Mouse (Mus musculus): ENCODE results near the gene Ccr3.
A peak's percentile ranks its signal among the peaks of the same experiment; 100 is the strongest.
"Not testable (repeated sequence)": the region's sequence is repeated elsewhere in the genome, so short reads cannot be mapped to it uniquely, and the experiment has no call there.

Gene Ccr3

GRCm38 (mm10) chr9:124021672-124022071, at the start of gene Ccr3:
Ccr3 (plus strand) TSS chr9:124021972.
- no peak for DNase-seq (ENCODE audit: low spot score in 2 of 2)

- DNase-seq (ENCODE audit: low spot score in 2 of 2): no peak
Measured at GRCm38 (mm10) chr9:123975630-123976029, 46.1 kb upstream of the Ccr3 start.

DNA sequence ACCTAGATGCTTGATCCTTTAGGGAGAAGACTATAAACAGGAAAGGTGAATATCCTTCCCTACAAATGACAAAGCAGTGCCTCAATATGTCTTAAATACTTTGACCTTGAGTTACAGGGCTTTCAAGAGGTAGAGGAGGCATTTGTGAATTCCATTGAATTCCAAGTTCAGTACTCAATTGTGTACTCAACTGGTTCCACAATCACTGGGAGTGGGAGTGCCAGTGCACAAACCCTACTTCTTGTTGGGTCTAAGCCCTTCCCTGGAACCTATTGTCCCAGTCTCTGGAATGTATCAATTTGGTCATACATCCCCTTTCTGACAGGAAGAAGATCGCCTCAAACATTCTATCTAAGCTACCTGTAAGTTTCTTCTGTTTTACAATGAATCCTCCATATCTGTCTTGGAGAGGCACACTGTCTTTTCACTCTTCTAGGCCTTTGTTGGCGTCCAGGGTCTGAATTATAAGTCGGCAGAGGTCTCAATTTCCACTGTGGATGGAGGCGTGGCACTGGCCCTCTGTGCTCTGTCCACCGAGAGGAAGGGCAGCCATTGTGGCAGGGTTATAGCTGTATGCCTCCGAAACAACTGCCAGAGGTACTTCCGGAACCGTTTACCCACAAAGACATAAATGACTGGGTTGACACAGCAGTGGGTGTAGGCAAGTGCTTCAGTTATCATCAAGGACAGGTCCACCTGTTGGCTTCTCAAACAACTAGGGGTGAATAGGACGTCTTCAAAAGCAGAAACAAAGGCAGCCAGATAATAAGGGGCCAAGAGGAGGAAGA, 44.7 kb upstream of the Ccr3 start:
- DNase-seq (ENCODE audit: low spot score in 2 of 2): peak in 1 of 2 experiments; percentile 54

- no peak for DNase-seq (ENCODE audit: low spot score in 2 of 2)
Measured at GRCm38 (mm10) chr9:123978308-123978707, 43.5 kb upstream of the Ccr3 start, which contains the start of gene Ccr1l1. Ccr1l1 (minus strand) TSS chr9:123978408.

DNA sequence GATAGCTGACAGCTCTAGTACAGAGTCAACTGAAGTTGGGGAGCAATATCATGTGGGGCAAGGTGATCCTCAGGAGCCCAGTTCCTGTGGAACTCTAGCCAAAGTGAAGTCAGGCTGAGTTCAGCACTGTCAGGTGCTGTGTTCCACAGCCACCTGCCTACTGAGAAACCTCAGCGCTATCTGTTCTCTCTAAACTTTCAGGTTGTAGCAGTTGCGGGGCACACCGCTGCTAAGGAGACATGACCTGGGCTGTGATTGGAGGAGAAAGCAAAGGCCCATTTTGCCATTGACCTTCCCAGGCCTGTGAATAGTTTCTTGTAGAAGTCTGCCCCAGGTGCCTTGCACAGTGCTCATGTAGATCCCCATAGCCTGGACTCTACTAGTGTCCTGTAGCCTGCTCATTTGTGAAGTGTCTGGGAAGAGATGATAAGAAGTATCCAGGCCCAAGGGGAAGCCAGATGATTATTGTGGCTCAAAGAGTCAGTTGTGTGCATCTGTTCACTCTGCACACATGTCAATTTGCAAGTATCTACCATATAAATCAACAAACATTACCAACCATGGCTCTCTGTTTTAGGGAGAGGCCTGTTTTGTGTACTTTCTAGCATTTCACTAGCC, 40.8 kb upstream of the Ccr3 start:
- DNase-seq (ENCODE audit: low spot score in 2 of 2): not testable (repeated sequence)

GRCm38 (mm10) chr9:123981909-123982308, 39.9 kb upstream of the Ccr3 start:
- DNase-seq (ENCODE audit: low spot score in 2 of 2): no peak

DNA sequence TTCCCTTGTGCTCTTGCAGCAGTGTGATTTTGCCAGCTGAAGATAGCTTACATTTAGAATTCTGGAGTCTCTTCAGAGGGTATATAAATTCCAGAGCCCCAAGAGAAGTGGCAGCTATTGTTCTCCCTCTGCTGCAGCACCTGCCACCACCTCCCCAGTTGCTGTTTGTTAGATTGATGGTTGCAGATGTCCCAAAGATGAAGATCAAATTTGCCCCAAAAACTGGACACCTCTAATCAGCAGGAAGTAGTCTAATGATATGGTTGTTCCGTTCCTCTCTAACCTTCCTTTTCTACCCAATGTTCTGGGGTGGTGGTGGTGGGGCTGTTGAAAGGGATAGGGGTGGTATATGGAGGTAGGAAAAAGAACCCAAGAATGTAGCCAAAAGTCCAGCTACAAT, 39.1 kb upstream of the Ccr3 start:
- DNase-seq (ENCODE audit: low spot score in 2 of 2): no peak

DNA sequence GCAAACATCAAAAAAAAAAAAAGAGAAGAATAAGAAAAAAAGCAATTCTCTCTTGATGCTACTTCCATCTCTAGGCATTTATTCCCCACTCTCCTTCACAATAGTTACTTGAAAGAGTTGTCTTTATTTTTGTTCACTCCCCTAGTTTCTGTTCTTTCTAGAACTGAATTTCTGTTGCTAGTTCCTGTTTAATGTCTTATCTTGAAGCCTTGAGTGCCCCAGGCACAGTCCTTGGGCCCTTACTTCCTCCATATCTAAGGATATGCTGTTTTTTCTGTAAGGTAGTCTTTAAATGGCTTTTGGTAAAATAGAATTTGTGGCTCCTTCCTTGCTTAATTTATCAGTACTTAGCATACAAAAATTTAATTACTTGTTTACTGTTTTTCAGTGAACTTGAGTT, 36.8 kb upstream of the Ccr3 start:
- DNase-seq (ENCODE audit: low spot score in 2 of 2): no peak

GRCm38 (mm10) chr9:123986217-123986616, 35.6 kb upstream of the Ccr3 start:
- DNase-seq (ENCODE audit: low spot score in 2 of 2): peak in 1 of 2 experiments; percentile 38

- DNase-seq (ENCODE audit: low spot score in 2 of 2): no peak
Measured at GRCm38 (mm10) chr9:123989671-123990070, 32.1 kb upstream of the Ccr3 start.

GRCm38 (mm10) chr9:123991312-123991906, 30.4 kb upstream of the Ccr3 start:
- DNase-seq (ENCODE audit: low spot score in 2 of 2): no peak

- DNase-seq (ENCODE audit: low spot score in 2 of 2): no peak
Measured at GRCm38 (mm10) chr9:123997719-123998118, 24.1 kb upstream of the Ccr3 start.

DNA sequence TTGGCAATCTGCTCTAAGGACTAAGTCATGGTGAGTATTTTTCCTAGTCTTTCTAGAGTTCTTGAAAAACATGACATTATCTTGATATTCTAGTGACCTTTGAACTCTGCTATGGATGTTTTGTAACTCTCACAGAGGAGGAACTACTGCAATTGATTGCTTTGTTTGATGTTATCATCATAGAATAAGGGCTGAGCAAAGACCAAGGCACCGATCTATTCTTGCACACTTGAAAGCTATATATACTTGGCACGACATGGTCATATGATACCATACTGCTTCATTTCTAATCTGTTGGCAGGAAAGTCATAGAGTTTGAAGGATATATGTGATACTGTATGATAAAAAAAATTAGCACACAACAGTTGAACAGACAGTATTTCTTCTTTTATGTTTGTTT, 22.0 kb upstream of the Ccr3 start:
- no peak for DNase-seq (ENCODE audit: low spot score in 2 of 2)

GRCm38 (mm10) chr9:124012691-124013090, 9.1 kb upstream of the Ccr3 start:
- DNase-seq (ENCODE audit: low spot score in 2 of 2): no peak

DNA sequence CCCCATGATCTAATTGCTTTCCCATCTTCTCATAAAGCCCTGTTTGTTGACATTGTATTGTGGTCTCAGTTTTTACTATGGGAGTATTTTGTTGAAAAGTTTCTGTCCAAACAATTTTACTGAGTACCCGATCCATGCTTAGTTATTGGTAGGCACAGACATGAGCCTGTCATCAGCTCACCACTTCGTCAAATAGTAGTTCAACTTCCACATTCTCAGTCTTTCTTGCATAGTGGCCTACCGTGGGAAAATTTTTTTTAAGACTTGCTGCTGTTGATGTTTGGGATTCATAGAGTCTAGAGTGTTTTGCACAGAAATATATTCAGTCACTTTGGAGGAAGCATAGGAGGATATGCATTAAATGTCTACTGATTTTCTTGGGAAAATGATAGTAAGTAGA, 8.5 kb upstream of the Ccr3 start:
- DNase-seq (ENCODE audit: low spot score in 2 of 2): no peak

- DNase-seq (ENCODE audit: low spot score in 2 of 2): peak in 1 of 2 experiments; percentile 24
Measured at GRCm38 (mm10) chr9:124014985-124015652, 6.7 kb upstream of the Ccr3 start.

DNA sequence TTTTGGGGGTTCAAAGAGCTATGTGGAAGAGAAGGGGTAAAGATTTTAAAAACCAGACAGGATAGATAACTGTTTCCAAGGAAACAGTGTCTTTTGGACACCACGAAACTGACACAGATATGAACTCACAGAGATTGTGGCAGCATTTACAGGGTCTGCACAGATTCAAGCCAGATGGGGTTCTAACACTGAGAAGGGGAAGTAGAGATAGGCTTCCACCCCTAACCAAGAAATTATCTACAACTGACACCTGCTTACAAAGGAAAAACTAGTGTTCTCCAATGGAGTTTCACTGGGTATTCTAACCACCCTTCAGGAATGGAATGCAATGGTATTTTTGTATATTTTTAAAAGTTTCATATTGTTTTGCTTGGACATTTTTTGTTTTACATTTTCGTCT, 5.7 kb upstream of the Ccr3 start:
- DNase-seq (ENCODE audit: low spot score in 2 of 2): no peak

GRCm38 (mm10) chr9:124019887-124020286, 1.9 kb upstream of the Ccr3 start:
- DNase-seq (ENCODE audit: low spot score in 2 of 2): no peak

DNA sequence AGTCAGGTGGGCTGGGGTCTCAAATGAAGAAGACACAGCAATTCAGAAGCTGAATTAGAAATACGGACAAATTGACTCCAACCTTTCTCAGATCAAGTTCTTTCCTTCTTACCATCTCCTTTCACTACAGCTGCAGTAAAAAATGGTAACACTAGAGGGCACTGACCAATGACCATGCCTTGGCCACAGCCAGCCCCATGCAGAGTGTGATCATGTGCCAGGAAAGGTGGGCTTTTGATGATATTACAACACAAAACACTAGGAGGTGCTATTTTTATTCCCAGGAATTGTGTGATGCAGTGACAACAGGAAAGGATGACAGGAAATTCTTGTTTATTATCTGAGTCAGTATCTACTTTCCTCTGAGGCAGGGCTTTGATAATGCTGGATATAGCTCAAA, 11.6 kb downstream of the Ccr3 start:
- peak in 1 of 2 experiments; percentile 20 for DNase-seq (ENCODE audit: low spot score in 2 of 2)

- peak; percentile 78 to 89 for DNase-seq (ENCODE audit: low spot score in 2 of 2)
Measured at GRCm38 (mm10) chr9:124037707-124038106, 15.9 kb downstream of the Ccr3 start.

GRCm38 (mm10) chr9:124038158-124038582, 16.4 kb downstream of the Ccr3 start:
- DNase-seq (ENCODE audit: low spot score in 2 of 2): no peak

DNA sequence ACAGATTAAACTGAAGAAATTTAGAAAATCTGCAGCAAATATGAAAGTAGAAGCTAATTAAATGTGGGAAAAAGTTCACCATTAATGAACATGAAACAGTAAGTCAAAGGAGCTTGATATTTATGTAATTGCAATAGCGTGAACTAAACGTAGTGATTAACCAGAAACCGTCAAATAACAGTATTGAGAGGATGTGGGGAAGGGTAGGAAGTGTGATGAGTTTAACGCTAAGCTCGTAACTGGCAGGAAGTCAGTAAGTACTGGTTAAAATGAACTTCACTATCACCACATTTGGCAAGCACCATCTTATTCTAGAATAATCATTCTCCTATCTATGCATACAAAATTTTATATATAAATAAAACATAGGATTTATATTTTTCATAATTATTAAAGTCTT, 17.2 kb downstream of the Ccr3 start:
- DNase-seq (ENCODE audit: low spot score in 2 of 2): no peak

Data from spleen, postnatal 4 days (tissue).